Mouse (Mus musculus): ENCODE data around the gene Uxs1. TPM values are rescaled to one million over a fixed set of nuclear protein-coding genes. Genes with fewer than 3 reads are reported as not detected.
A peak's percentile ranks its signal among the peaks of the same experiment; 100 is the strongest.

Uxs1 gene
- 10 to 100 TPM; 46.6 to 51.1 TPM for total RNA-seq (2021)
- long read RNA-seq, full-length matches to known transcripts = 9 of 19 reads
- long read RNA-seq, partial matches to known transcripts = 3 of 19 reads
- long read RNA-seq, other reads (novel, unspliced or antisense) = 7 of 19 reads

GRCm38 (mm10) chr1:43827763-43828194, at the start of gene Uxs1:
Gene Uxs1 (minus strand): TSS chr1:43827800.
- DNase-seq (ENCODE audit: low spot score in 2 of 2) = peak; percentile 99

DNA sequence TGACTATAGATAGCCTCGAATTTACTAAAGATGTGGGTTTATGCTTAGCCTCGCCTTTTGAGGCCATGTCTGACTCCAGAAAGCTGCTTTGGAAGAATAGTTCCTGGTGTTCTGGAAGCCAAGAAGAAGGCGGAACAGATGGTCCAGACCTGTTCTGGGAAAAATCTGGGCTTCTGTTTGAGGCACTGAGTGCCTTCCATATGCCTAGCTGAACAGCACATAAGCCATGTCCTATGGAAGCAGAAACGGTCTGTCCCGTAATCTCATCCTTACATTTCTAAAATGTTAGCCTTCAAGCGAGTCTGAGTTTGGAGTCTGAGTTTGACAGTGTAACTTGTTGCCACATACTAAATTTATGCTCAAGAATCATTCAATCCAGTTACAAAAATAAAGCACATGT, 49.6 kb upstream of the Uxs1 start:
- DNase-seq (ENCODE audit: low spot score in 2 of 2) = peak; percentile 45 to 77

- peak in 1 of 2 experiments; percentile 22 for DNase-seq (ENCODE audit: low spot score in 2 of 2)
Observed at GRCm38 (mm10) chr1:43871116-43871515, 43.5 kb upstream of the Uxs1 start.

- DNase-seq (ENCODE audit: low spot score in 2 of 2) = no peak
Observed at GRCm38 (mm10) chr1:43868510-43868909, 40.9 kb upstream of the Uxs1 start.

DNA sequence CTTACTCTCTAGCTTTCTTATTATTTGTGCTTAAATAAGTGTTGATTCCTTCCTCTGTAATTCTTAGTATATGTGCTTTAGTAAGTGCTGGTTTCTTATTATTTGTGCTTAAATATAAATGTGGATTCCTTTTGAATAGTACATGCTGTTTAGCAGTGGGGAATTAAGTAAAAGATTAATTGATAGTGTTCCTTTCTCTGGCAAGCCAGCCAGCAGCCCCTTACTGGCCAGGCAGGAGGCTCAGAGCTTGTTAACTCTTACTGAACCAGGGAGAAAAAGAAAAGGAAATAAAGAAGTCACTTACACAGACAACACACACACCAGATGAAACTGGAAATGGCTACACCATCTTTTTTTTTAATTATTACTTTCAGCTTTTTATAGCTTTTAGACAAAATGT, 37.2 kb upstream of the Uxs1 start:
- DNase-seq (ENCODE audit: low spot score in 2 of 2) = no peak

GRCm38 (mm10) chr1:43862614-43863013, 35.0 kb upstream of the Uxs1 start:
- peak; percentile 19 to 67 for DNase-seq (ENCODE audit: low spot score in 2 of 2)

DNA sequence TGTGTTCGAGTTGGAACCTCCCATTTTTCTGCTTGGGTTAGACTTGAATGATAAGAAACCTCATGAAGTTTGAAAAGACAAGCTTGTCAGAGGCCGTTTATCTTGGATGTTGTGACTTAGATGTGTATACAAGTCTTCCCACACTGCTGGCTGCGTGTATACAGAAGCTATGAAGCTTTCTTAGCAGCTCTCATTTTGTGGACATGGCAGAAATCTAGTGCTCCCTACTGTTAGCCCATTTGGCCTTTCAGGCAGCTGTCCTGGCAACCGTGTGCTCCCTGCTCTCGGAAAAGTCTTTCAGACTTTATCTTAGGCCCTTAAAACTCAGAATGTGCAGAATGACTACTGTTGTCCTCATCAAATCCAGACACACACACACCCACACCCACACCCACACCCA, 31.4 kb upstream of the Uxs1 start:
- DNase-seq (ENCODE audit: low spot score in 2 of 2) = no peak

DNA sequence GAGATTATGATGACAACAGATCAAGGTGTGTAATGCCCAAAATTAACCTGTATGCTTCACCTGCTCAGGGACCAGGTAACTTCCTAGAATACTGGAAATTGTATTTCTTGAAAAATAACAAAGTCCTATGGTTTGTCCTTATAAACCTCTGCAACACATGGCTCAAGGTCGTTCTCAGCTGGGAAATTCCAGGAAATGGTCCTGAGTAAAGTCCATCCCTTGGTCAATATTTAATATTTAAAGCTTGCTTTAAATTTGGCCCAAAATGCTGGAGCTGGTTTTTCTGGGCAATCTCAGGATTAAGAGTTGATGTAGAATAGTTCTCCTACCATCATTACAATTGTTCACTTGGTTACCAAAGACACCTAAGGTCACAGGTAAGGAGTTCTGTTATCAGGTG, 30.1 kb upstream of the Uxs1 start:
- DNase-seq (ENCODE audit: low spot score in 2 of 2) = no peak

DNA sequence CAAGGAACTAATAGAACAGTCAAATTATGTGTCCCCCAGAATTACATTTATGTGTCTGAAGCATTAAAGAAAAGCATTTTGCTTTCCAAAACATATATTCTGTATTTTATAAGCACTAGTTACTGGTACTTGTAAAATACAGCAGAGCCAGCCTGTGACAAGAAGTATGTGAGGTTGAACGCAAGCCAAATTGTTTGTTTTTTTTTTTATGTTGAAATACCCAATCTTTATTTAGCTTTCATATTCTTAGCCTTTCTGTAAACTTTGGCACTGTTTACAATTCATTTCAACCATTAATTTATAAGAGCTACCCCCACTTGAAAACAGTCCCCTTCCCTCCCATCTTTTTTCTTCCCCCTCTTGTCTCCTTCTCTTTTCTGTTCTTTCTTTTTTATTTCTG, 28.0 kb upstream of the Uxs1 start:
- DNase-seq (ENCODE audit: low spot score in 2 of 2) = no peak

- DNase-seq (ENCODE audit: low spot score in 2 of 2) = peak in 1 of 2 experiments; percentile 73
Observed at GRCm38 (mm10) chr1:43843398-43843797, 15.8 kb upstream of the Uxs1 start.

DNA sequence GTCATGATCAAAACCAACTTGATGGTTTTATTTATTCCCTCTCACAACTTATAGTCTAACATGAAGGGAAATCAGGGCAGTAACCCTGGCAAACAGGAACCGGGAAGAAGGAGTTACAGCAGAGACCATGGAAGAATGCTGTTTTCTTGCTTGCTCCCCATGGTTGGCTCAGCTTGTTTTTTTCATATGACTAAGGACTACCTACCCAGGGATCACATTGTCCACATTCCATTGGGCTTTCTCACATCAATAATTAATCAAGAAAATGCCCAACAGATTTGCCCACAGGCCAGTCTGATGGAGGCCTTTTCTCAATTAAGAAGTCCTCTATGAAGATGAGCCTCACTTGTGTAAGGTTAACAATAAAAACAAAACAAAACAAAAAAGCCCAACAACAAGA, 9.6 kb upstream of the Uxs1 start:
- no peak for DNase-seq (ENCODE audit: low spot score in 2 of 2)

DNA sequence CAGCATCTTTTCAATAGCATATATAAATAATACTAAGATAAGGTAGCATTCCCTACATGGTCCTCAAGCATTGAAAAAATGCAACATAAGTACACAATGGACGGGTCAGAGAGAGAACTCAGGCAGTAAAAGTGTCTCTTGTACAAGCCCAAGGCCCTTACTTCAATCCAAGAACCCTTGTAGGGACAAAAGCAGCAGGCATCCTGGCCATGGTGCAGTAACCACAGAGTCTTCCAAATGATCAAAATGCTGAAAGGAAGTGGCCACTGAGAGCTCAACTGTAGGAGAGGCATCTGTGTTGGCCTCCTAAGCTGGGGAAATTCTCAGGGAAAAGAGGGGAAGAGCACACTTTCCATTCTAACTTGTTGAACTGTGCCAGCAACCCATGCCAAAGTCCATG, 2.5 kb upstream of the Uxs1 start:
- no peak for DNase-seq (ENCODE audit: low spot score in 2 of 2)

GRCm38 (mm10) chr1:43827002-43827762, 418 bp downstream of the Uxs1 start:
- DNase-seq (ENCODE audit: low spot score in 2 of 2) = peak in 1 of 2 experiments; percentile 17

GRCm38 (mm10) chr1:43826628-43827001, 985 bp downstream of the Uxs1 start:
- DNase-seq (ENCODE audit: low spot score in 2 of 2) = no peak

DNA sequence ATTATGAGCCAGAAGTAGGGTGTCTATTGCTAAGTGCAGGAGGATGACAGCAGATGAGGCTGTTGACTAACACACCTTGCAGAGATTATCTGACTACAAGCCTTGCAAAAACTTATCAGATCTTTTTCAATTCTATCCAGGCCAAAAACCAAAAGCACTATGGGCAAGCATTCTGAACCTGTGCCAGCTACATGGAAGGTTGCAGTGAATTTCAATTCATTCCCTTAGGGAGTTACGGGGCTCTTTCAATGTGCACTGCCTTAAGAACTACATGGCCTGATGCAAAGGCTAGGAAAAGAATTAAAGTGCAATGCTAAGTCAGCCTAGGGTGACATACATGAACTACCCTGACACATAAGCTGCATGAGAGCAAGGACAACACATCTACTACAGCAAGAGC, 4.2 kb downstream of the Uxs1 start:
- no peak for DNase-seq (ENCODE audit: low spot score in 2 of 2)

GRCm38 (mm10) chr1:43822586-43822985, 5.0 kb downstream of the Uxs1 start:
- DNase-seq (ENCODE audit: low spot score in 2 of 2) = no peak

GRCm38 (mm10) chr1:43821804-43822203, 5.8 kb downstream of the Uxs1 start:
- DNase-seq (ENCODE audit: low spot score in 2 of 2) = no peak

DNA sequence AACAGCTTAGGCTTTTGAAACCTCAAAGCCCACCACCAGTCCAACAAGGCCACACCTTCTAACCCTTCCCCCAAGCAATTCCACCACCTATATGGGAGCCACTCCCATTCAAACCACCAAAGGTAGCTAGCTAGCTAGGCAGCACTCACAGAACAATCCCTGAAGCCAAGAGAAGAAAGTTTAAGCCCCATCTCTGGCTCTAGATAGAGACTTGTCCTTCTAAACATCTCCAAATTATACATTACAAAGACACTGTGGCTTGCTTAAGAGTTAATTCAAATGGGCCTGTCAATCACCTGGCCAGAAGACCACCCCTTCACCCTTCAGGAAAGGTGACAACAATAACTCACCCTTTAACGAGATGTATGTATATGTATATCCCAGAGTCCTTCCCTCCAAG, 7.0 kb downstream of the Uxs1 start:
- DNase-seq (ENCODE audit: low spot score in 2 of 2) = no peak

GRCm38 (mm10) chr1:43819091-43819490, 8.5 kb downstream of the Uxs1 start:
- DNase-seq (ENCODE audit: low spot score in 2 of 2) = no peak

DNA sequence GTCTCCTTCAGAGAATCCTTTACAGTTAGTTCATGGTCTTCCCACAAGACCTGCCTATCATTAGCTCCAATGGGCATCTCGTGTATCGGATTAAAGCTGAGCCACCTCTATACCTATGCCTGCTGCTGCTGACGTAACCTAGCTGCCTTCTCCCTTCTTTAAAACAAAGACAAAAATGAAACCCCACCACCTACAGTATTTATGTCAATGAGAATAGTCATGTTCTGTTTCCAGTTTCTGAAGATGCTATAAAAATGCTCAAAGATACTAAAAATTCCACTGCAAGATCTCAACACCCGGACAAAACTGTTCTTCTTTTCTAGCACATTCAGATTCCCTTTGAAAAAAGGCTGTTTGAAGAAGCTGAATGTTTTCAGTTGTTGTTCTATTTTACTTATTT, 9.2 kb downstream of the Uxs1 start:
- DNase-seq (ENCODE audit: low spot score in 2 of 2) = no peak

DNA sequence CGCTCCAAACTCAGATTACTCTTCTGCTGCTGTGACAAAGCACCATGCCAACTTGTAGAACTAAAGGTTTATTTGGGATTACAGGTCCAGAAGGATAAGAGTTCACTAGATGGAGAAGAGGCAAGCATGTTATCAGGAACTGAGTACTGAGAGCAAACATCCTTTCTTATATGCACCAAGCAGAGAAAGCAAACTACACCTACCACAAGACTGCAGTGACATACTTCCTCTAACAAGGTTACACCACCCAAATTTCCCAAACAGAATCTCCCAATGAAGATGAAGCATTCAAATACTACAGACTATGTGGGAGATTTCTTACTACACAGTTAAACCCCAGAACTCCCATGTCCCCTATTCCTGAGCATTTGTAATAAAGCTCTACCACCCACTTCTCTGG, 15.8 kb downstream of the Uxs1 start:
- DNase-seq (ENCODE audit: low spot score in 2 of 2) = no peak

DNA sequence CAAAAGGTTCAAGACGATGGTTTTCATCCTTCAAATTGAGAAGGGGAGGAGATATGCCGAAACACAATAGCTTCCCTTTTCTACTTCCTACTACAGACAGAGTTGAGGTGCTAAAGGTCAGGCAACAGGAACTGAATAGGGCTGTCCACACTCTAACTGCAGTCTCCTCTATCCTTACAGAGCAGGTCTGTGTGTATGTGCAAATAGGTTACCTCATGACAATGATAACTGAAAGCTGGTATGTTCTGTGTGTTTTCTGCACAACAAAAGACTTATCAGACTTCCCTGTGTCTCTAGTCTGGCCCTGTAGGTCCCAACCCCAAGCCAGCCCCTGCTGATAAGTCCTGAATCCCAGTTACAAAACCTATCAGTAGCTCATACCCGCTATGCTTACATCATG, 16.5 kb downstream of the Uxs1 start:
- no peak for DNase-seq (ENCODE audit: low spot score in 2 of 2)

DNA sequence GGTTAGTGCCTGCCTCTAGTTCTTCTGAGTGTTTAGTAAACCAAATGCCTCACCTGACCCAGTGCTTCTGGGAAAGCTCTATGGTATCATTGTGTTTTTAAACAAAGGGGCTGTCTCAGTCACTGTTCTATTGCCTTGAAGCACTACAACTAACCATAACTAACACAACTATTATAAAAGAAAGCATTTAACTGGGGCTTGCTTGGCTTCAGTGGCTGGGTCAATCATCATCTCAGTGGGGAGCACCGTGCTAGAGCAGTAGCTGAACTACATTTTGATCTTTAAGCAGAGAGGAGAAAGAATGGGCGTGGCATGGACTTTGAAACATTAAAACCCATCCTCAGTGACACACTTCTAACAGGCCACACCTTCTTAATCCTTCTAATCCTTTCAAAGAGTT, 18.2 kb downstream of the Uxs1 start:
- DNase-seq (ENCODE audit: low spot score in 2 of 2) = no peak
